Comparison of ENCODE assay signal across 11 mouse cellular contexts in genomic region chr9:18229933-18230332, GRCm38 (mm10).
DNase-seq lines count a peak whose midpoint lies in the region; ATAC-seq and TF ChIP-seq lines count a peak whose summit lies in the region.
"Had no signal": no experiment of that assay in that cellular context is flagged by ENCODE, and none has a peak within 500 bp of the region (broad histone marks: within the 10 kb centered on the region; RNA-seq: fewer than 3 reads in every experiment).

No protein-coding gene starts in this region.

- peak; percentile 69 for DNase-seq in kidney, postnatal 0 days (ENCODE audit: low spot score)
- no peak for DNase-seq in kidney, adult 2 months
- DNase-seq in 3T3-L1 (ENCODE audit: low read depth, low spot score) (peak; percentile 54), ES-CJ7 (ENCODE audit: low read depth, low spot score) (peak; percentile 23)
- DNase-seq in embryo, embryonic 9.5 days (ENCODE audit: extremely low spot score): peak; percentile 5
- no peak for DNase-seq in right cerebral cortex, postnatal 36 days (ENCODE audit: low spot score in 2 of 2)
- DNase-seq in urinary bladder, adult 18-20 months (ENCODE audit: low spot score in 2 of 2): no peak
- DNase-seq: cerebellum, adult 11 months; kidney, postnatal 14 days; liver, embryonic 13.5 days; right cerebral cortex, postnatal 4 days had no signal

- H3K27ac ChIP-seq in kidney, postnatal 0 days: no peak overlapping the region
- no peak overlapping the region for H3K27ac ChIP-seq in kidney, adult 2 months (ENCODE audit: insufficient read depth, low read depth, low read length)
- H3K27ac ChIP-seq: liver, embryonic 13.5 days had no signal

- H3K4me1 ChIP-seq in kidney, postnatal 0 days (replicated peaks; ENCODE audit: insufficient read depth, low read length): no peaks in the 10 kb centered on the region
- H3K4me1 ChIP-seq in kidney, adult 2 months (ENCODE audit: control insufficient read depth, insufficient read depth, low read length): no peaks in the 10 kb centered on the region
- H3K4me1 ChIP-seq: liver, embryonic 13.5 days had no signal

- no peak for TF ChIP-seq POLR2A in kidney, adult 2 months (IDR thresholded peaks at IDR 0.05; ENCODE audit: low read depth, low read length)

- TF ChIP-seq CTCF in kidney, postnatal 0 days (IDR thresholded peaks at IDR 0.05; ENCODE audit: low read depth): peak; percentile 84
- TF ChIP-seq CTCF in kidney, adult 2 months (conservative IDR thresholded peaks at IDR 0.05; ENCODE audit: insufficient read depth, insufficient read length, low read depth, low read length): no peak

- 8% methylated on average over 1 of the region's 1 CpGs for WGBS in kidney, postnatal 0 days
- WGBS in kidney, adult 2 months: 12% methylated on average over 1 of the region's 1 CpGs

- H3K4me2 ChIP-seq in kidney, postnatal 0 days (ENCODE audit: low read length): no peak overlapping the region
- H3K4me2 ChIP-seq: liver, embryonic 13.5 days had no signal

- no peak overlapping the region for H3K9ac ChIP-seq in kidney, postnatal 0 days (ENCODE audit: low read depth, low read length)
- H3K9ac ChIP-seq: liver, embryonic 13.5 days had no signal

- H3K4me3 ChIP-seq in kidney, postnatal 0 days (replicated peaks; ENCODE audit: low read depth, low read length): no peak overlapping the region
- no peak overlapping the region for H3K4me3 ChIP-seq in kidney, adult 2 months (ENCODE audit: insufficient read depth, low read depth, low read length)
- H3K4me3 ChIP-seq: liver, embryonic 13.5 days had no signal

- ATAC-seq in kidney, postnatal 0 days (replicated peaks; ENCODE audit: low FRiP score, low read depth): no peak

- no peaks in the 10 kb centered on the region for H3K36me3 ChIP-seq in kidney, postnatal 0 days (ENCODE audit: insufficient read depth, low read length)
- H3K36me3 ChIP-seq in kidney, adult 2 months (ENCODE audit: control insufficient read depth, insufficient read depth, low read length): no peaks in the 10 kb centered on the region
- H3K36me3 ChIP-seq: liver, embryonic 13.5 days had no signal

- H3K9me3 ChIP-seq in kidney, postnatal 0 days (replicated peaks; ENCODE audit: low read length): no peaks in the 10 kb centered on the region
- H3K9me3 ChIP-seq: liver, embryonic 13.5 days had no signal

- H3K27me3 ChIP-seq in kidney, postnatal 0 days (ENCODE audit: insufficient read depth, low read length): no peaks in the 10 kb centered on the region
- no peaks in the 10 kb centered on the region for H3K27me3 ChIP-seq in kidney, adult 2 months (replicated peaks; ENCODE audit: control insufficient read depth, insufficient read depth, low read length)
- H3K27me3 ChIP-seq: liver, embryonic 13.5 days had no signal

Comparison
In these comparisons a context has a peak if more than half of its experiments do, and no peak if none do; other contexts are left out.
1. DNase-seq: peak in kidney, postnatal 0 days (single experiment), 3T3-L1 (single experiment), ES-CJ7 (single experiment) and embryo, embryonic 9.5 days (single experiment); none in kidney, adult 2 months (single experiment), right cerebral cortex, postnatal 36 days (0 of 2) and urinary bladder, adult 18-20 months (0 of 2).